Mouse (Mus musculus) MEL (cell line): ENCODE data around the gene Btbd11.

ENCODE experiments used
- BHLHE40 ChIP-seq: IDR thresholded peaks from 2 replicates; pipeline ENCODE4 v1.6.1; 2012; ENCODE audit warnings: low read depth, mild to moderate bottlenecking, inconsistent platforms, low read length, improper control_type of control experiment, borderline replicate concordance
- CTCF ChIP-seq, 3 experiments: IDR thresholded peaks in 2 of 3; conservative IDR thresholded peaks in 1 of 3; 2 replicates each; pipeline ENCODE4 v1.5.1; 2011 to 2012; ENCODE audit warnings: low read length in 3 of 3, low read depth in 2 of 3, mild to moderate bottlenecking in 2 of 3, improper control_type of control experiment in 1 of 3, inconsistent platforms in 1 of 3, mixed read lengths in 1 of 3, moderate library complexity in 1 of 3; ENCODE audit not compliant: control insufficient read depth in 1 of 3, insufficient read depth in 1 of 3, poor library complexity in 1 of 3, severe bottlenecking in 1 of 3
- EP300 ChIP-seq, 2 experiments: IDR thresholded peaks; 2 replicates each; pipeline ENCODE4 v1.6.1; 2011; ENCODE audit warnings: improper control_type of control experiment in 2 of 2, low read length in 2 of 2, low read depth in 1 of 2, mild to moderate bottlenecking in 1 of 2
- GATA1 ChIP-seq: IDR thresholded peaks from 2 replicates; pipeline ENCODE4 v1.6.1; 2011; ENCODE audit warnings: low read depth, low read length, improper control_type of control experiment
- HCFC1 ChIP-seq: IDR thresholded peaks from 2 replicates; pipeline ENCODE4 v1.6.1; 2012; ENCODE audit warnings: low read depth, mild to moderate bottlenecking, inconsistent platforms, low read length, improper control_type of control experiment, moderate library complexity
- MAX ChIP-seq: IDR thresholded peaks from 2 replicates; pipeline ENCODE4 v1.6.1; 2011; ENCODE audit warnings: low read length, improper control_type of control experiment
- MXI1 ChIP-seq: IDR thresholded peaks from 2 replicates; pipeline ENCODE4 v1.6.1; 2011; ENCODE audit warnings: mild to moderate bottlenecking, low read depth, low read length, improper control_type of control experiment
- NELFE ChIP-seq: IDR thresholded peaks from 2 replicates; pipeline ENCODE4 v1.6.1; 2011; ENCODE audit warnings: low read depth, low read length, improper control_type of control experiment
- POLR2A ChIP-seq, 2 experiments: IDR thresholded peaks; 2 replicates each; pipeline ENCODE4 v1.6.1; 2011 to 2012; ENCODE audit warnings: low read length in 2 of 2, mild to moderate bottlenecking in 2 of 2, control low read depth in 1 of 2, improper control_type of control experiment in 1 of 2, low read depth in 1 of 2, moderate library complexity in 1 of 2; ENCODE audit not compliant: control insufficient read depth in 1 of 2, insufficient read depth in 1 of 2, poor library complexity in 1 of 2
- SIN3A ChIP-seq: IDR thresholded peaks from 2 replicates; pipeline ENCODE4 v1.6.1; 2012; ENCODE audit warnings: low read length, improper control_type of control experiment, inconsistent platforms
- TBP ChIP-seq: IDR thresholded peaks from 2 replicates; pipeline ENCODE4 v1.8.0; 2011; ENCODE audit warnings: low read depth, low read length, improper control_type of control experiment
- TCF12 ChIP-seq: IDR thresholded peaks from 2 replicates; pipeline ENCODE4 v1.6.1; 2014; ENCODE audit warnings: low read depth, mild to moderate bottlenecking, inconsistent platforms, low read length, improper control_type of control experiment, moderate library complexity
- USF2 ChIP-seq, 2 experiments: IDR thresholded peaks; 2 replicates each; pipeline ENCODE4 v1.6.1; 2011 to 2012; ENCODE audit warnings: improper control_type of control experiment in 2 of 2, low read length in 2 of 2, borderline replicate concordance in 1 of 2, inconsistent platforms in 1 of 2, low read depth in 1 of 2, mild to moderate bottlenecking in 1 of 2; ENCODE audit not compliant: insufficient read depth in 1 of 2

DNA sequence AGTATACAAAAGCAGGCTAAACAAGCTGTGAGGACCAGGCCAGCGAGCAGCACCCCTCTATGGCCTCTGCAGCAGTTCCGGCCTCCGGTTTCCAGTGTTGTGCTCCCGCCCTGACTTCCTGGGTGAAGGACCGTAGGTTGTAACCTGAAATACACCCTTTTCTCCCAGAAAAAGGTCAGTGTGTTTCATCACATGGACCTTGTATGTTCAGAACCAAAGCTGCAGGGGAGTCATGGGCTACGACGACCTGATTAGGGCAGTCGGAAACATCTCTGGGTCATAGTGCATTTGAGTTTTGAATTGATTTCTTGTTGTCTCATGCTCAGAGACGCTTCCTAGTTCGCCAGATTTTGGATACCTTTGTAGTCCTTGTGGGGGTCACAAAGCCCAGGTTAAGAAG lies 74.1 kb downstream of the Btbd11 start:
- TF ChIP-seq CTCF (IDR thresholded peaks at IDR 0.05 in 2 of 3, conservative IDR thresholded peaks at IDR 0.05 in 1 of 3; ENCODE audit: control insufficient read depth in 1 of 3, insufficient read depth in 1 of 3, low read depth in 2 of 3, low read length in 3 of 3, poor library complexity in 1 of 3, severe bottlenecking in 1 of 3) (no peak), EP300 (IDR thresholded peaks at IDR 0.05; ENCODE audit: low read depth in 1 of 2, low read length in 2 of 2) (no peak), POLR2A (IDR thresholded peaks at IDR 0.05; ENCODE audit: control insufficient read depth in 1 of 2, insufficient read depth in 1 of 2, low read depth in 1 of 2, low read length in 2 of 2, poor library complexity in 1 of 2) (no peak), MXI1 (no peak), TBP (no peak), USF2 (IDR thresholded peaks at IDR 0.05; ENCODE audit: borderline replicate concordance in 1 of 2, insufficient read depth in 1 of 2, low read depth in 1 of 2, low read length in 2 of 2) (no peak), GATA1 (no peak), TCF12 (no peak), NELFE (no peak), MAX (no peak), HCFC1 (no peak), SIN3A (no peak), BHLHE40 (no peak)
